Mouse (Mus musculus): ENCODE measurements around the gene Tns1.

Tns1 gene

DNA sequence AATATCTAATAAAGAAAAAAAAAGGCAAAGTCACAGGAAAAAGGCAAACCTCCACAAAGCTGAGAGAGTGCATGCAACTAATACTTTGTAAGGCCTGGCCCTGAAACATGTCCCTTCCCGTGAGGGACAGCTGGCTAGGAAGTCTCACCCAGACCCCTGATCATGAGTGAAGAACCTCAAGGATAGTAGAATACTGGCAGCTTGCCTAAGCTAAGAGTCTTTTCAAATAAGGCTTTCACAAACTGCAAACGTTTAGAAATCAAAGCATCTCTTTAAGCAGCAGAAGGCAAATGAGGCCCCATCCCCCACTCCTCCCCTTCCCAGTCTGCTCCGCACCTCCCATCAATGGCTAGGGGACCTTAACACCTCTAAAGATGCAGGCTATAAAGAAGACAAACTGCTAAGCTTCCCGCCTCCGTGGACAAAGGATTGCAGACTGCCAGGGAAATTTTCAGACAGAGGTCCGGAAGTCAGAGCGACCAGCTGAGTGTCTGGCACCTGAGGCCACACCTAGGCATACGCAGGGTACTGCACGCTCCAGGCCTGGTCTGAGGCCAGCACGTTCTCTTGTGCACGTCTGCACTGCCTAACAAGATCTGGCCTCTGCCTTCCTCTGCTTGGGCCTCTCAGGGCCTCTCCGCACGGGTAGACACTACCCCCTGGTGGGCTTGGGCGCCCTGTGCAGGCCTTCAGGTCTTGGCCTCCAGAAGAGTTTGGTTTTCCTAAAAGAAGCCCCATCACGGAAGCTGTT lies 261.8 kb downstream of the Tns1 start:
- DNase-seq (ENCODE audit: low spot score in 2 of 2) = peak; percentile 28 to 41

DNA sequence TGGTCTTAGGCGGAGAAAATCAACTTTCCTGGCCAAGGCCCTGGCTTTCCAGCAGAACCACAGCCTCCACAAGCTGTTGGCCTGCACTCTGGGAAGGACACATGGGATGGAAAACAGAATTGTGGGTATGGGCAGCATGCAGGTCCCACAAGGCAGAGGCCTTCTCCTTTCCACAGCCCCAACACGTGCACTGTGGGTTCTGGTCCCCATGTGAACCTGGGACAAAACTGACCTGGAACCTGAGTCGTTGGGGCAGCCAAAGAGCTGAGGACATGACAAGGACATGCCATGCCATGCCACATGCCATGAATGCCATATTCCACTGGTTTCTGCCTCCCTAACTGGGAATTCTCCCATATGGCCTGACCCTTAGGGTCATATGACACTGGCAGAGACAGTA lies 263.8 kb downstream of the Tns1 start:
- no peak for DNase-seq (ENCODE audit: low spot score in 2 of 2)
